Mouse (Mus musculus) embryonic facial prominence, embryonic 11.5 days (tissue): ENCODE measurements around the gene Atg7. TPM values are rescaled to one million over a fixed set of nuclear protein-coding genes. Genes with fewer than 3 reads are reported as not detected.
A peak's percentile ranks its signal among the peaks of the same experiment; 100 is the strongest.

ENCODE experiments used
- ATAC-seq: fragments of 200-750 bp; cut with Nextera tagmentation; replicated peaks from 2 replicates; pipeline ENCODE4 v1.8.0; 2017; ENCODE audit warnings: low read depth; ENCODE audit not compliant: insufficient number of reproducible peaks, low FRiP score, low TSS enrichment
- DNase-seq: peaks from one replicate; pipeline ENCODE4 v3.0.0-alpha.2; 2015; ENCODE audit warnings: low spot score
- H3K27ac ChIP-seq: fragments of 300-500 bp; sonication (generic); replicated peaks from 2 replicates; pipeline ENCODE4 v1.5.1; 2014; ENCODE audit warnings: mild to moderate bottlenecking, low read depth, low read length, control low read depth
- H3K27me3 ChIP-seq: fragments of 300-500 bp; sonication (generic); 2 replicates; pipeline ENCODE4 v1.6.1; 2014; ENCODE audit warnings: mild to moderate bottlenecking, low read length, moderate library complexity, mixed read lengths; ENCODE audit not compliant: control insufficient read depth, insufficient read depth
- H3K36me3 ChIP-seq: fragments of 300-500 bp; sonication (generic); replicated peaks from 2 replicates; pipeline ENCODE4 v1.6.1; 2014; ENCODE audit warnings: low read depth, mild to moderate bottlenecking, low read length, moderate library complexity, mixed read lengths; ENCODE audit not compliant: control insufficient read depth, insufficient read depth
- H3K4me1 ChIP-seq: fragments of 300-500 bp; sonication (generic); 2 replicates; pipeline ENCODE4 v1.6.1; 2014; ENCODE audit warnings: low read length, mixed read lengths; ENCODE audit not compliant: control insufficient read depth, insufficient read depth
- H3K4me2 ChIP-seq: fragments of 300-500 bp; sonication (generic); 2 replicates; pipeline ENCODE4 v1.6.1; 2014; ENCODE audit warnings: low read depth, mild to moderate bottlenecking, control low read depth, low read length, moderate library complexity
- H3K4me3 ChIP-seq: fragments of 300-500 bp; sonication (generic); 2 replicates; pipeline ENCODE4 v1.5.1; 2014; ENCODE audit warnings: low read depth, low read length, control low read depth
- H3K9ac ChIP-seq: fragments of 300-500 bp; sonication (generic); replicated peaks from 2 replicates; pipeline ENCODE4 v1.6.1; 2014; ENCODE audit warnings: mild to moderate bottlenecking, control low read depth, low read length
- H3K9me3 ChIP-seq: fragments of 300-500 bp; sonication (generic); replicated peaks from 2 replicates; pipeline ENCODE4 v1.6.1; 2016; ENCODE audit warnings: mild to moderate bottlenecking, low read length, inconsistent platforms, mixed read lengths; ENCODE audit not compliant: control insufficient read depth
- WGBS: fragments of 180-500 bp; shearing (Covaris S2); extraction: QIAGEN DNeasy Blood & Tissue Kit; methylation state at CpG from one replicate; pipeline ENCODE4 v1.1.7; 2014; 5-methylcytosine and 5-hydroxymethylcytosine counted together
- polyA plus RNA-seq: library from polyadenylated mRNA; unstranded; fragments of >200 nt; fragmentation: Nextera tagmentation; extraction: Ambion mirVana; gene quantifications from 2 replicates; pipeline ENCODE4 v1.2.1, GENCODE M21; 2014

Atg7 gene
- polyA plus RNA-seq, 1 experiment from 2014 or later: 14.6 TPM

GRCm38 (mm10) chr6:114848761-114849160, 205.9 kb downstream of the Atg7 start:
- Histone ChIP-seq H3K27me3 (no peaks in the 10 kb centered on the region), H3K4me1 (peaks cover 3% of the 10 kb centered on the region; the same call in 1 of the 2 replicates), H3K9ac (no peak overlapping the region), H3K9me3 (no peaks in the 10 kb centered on the region), H3K4me2 (no peak overlapping the region), H3K27ac (no peak overlapping the region), H3K4me3 (no peak overlapping the region), H3K36me3 (no peaks in the 10 kb centered on the region)
- no peak for ATAC-seq
- DNase-seq: no peak
- WGBS: 45% methylated on average over 7 of the region's 7 CpGs

- Histone ChIP-seq H3K27me3 (no peaks in the 10 kb centered on the region), H3K4me3 (no peak overlapping the region), H3K9me3 (no peaks in the 10 kb centered on the region), H3K4me1 (peaks cover 3% of the 10 kb centered on the region; the same call in 1 of the 2 replicates), H3K9ac (no peak overlapping the region), H3K36me3 (no peaks in the 10 kb centered on the region), H3K4me2 (no peak overlapping the region), H3K27ac (no peak overlapping the region)
- DNase-seq (no peak), ATAC-seq (no peak)
- 87% methylated on average over 8 of the region's 8 CpGs for WGBS
Measured at GRCm38 (mm10) chr6:114849787-114850186, 206.9 kb downstream of the Atg7 start.

- no peak overlapping the region for H3K27ac ChIP-seq
- 40% methylated on average over 7 of the region's 7 CpGs for WGBS
- no peaks in the 10 kb centered on the region for H3K4me1 ChIP-seq
Measured at GRCm38 (mm10) chr6:114851688-114852087, 208.8 kb downstream of the Atg7 start.

GRCm38 (mm10) chr6:114852739-114853138, 209.8 kb downstream of the Atg7 start:
- Histone ChIP-seq H3K4me2 (no peak overlapping the region), H3K4me3 (no peak overlapping the region), H3K9ac (no peak overlapping the region), H3K9me3 (no peaks in the 10 kb centered on the region), H3K4me1 (no peaks in the 10 kb centered on the region), H3K36me3 (no peaks in the 10 kb centered on the region), H3K27ac (no peak overlapping the region), H3K27me3 (no peaks in the 10 kb centered on the region)
- no peak for DNase-seq
- no peak for ATAC-seq
- 33% methylated on average over 3 of the region's 3 CpGs for WGBS

More at GRCm38 (mm10) chr6:114851688-114852087, 208.8 kb downstream of the Atg7 start:
- no peaks in the 10 kb centered on the region for H3K27me3 ChIP-seq
- H3K9ac ChIP-seq: 0 out of 2 replicates have a peak overlapping the region, but pooled peaks have one; percentile 7
- no peaks in the 10 kb centered on the region for H3K36me3 ChIP-seq
- no peaks in the 10 kb centered on the region for H3K9me3 ChIP-seq
- H3K4me3 ChIP-seq: no peak overlapping the region
- DNase-seq (no peak), ATAC-seq (no peak)
- no peak overlapping the region for H3K4me2 ChIP-seq

DNA sequence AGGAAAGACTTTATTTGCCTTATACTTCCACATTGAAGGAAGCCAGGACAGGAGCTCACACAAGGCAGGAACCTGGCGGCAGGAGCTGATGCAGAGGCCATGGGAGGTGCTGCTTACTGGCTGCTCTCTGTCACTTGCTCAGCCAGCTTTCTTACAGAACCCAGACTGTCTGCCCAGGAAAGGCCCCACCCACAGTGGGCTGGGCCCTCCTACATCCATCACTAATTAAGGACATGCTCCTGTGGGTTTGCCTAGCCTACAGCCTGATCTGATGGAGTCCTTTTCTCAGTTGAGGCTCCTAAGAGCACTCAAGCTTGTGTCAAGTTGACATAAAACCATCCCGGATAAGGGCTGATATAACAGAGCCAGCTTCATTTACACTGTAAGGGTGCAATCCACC, 211.5 kb downstream of the Atg7 start:
- DNase-seq (peak; percentile 48), ATAC-seq (no peak)
- Histone ChIP-seq H3K9ac (no peak overlapping the region), H3K4me1 (no peaks in the 10 kb centered on the region), H3K4me2 (no peak overlapping the region), H3K27ac (no peak overlapping the region), H3K27me3 (no peaks in the 10 kb centered on the region), H3K4me3 (no peak overlapping the region), H3K9me3 (no peaks in the 10 kb centered on the region), H3K36me3 (no peaks in the 10 kb centered on the region)
- WGBS: 51% methylated on average over 2 of the region's 2 CpGs

- DNase-seq (no peak), ATAC-seq (no peak)
- no peak overlapping the region for H3K4me3 ChIP-seq
- no peaks in the 10 kb centered on the region for H3K4me1 ChIP-seq
- no peaks in the 10 kb centered on the region for H3K9me3 ChIP-seq
- H3K9ac ChIP-seq: no peak overlapping the region
- peaks cover 1% of the 10 kb centered on the region for H3K36me3 ChIP-seq
- 71% methylated on average over 3 of the region's 3 CpGs for WGBS
- H3K4me2 ChIP-seq: no peak overlapping the region
- H3K27me3 ChIP-seq: no peaks in the 10 kb centered on the region
- H3K27ac ChIP-seq: no peak overlapping the region; the same call in 1 of the 2 replicates
Measured at GRCm38 (mm10) chr6:114855644-114856043, 212.7 kb downstream of the Atg7 start.

- no peak overlapping the region for H3K4me3 ChIP-seq
- H3K9ac ChIP-seq: no peak overlapping the region
- H3K27ac ChIP-seq: no peak overlapping the region
- WGBS: 80% methylated on average over 4 of the region's 4 CpGs
- H3K9me3 ChIP-seq: no peaks in the 10 kb centered on the region
- ATAC-seq (no peak), DNase-seq (no peak)
- H3K36me3 ChIP-seq: peaks cover 7% of the 10 kb centered on the region
- H3K27me3 ChIP-seq: no peaks in the 10 kb centered on the region
- no peak overlapping the region for H3K4me2 ChIP-seq
- no peaks in the 10 kb centered on the region for H3K4me1 ChIP-seq
Measured at GRCm38 (mm10) chr6:114856501-114856900, 213.6 kb downstream of the Atg7 start.

DNA sequence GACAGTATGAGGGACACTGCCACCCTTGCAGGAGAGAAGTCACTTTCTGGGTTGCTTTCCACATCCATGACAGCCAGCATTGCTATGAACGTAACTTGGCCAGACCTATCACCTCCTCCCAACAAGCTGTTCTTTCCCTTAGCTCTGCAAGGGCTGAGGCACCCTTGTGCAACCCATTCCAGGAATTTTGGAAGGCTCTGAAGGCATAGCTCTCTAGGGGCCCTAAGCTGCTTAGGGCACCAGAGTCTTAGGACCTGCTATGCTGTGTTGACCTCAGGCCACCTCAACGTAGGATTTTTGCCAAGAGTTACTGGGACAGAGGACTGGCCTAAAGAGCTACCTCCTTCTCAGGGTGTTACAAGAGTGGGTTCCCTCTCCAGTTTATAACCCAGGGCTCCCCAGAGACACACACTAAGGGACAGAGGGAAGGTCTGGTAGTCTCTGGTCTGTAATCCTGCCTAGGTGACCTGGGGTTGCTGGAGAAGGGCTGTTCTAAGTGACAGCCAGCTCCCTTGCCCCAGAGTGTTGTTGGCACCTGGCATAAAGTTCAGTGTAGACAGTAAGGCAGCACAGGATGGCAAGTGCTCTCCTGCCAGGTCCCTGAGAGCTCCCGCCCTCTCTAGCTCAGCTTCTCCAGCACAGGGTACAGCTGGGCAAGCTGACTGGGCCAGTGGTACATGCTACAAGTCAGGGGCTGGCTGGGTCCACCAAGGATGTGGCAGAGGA, 215.3 kb downstream of the Atg7 start:
- Histone ChIP-seq H3K9ac (no peak overlapping the region), H3K9me3 (no peaks in the 10 kb centered on the region), H3K4me2 (no peak overlapping the region), H3K4me1 (no peaks in the 10 kb centered on the region), H3K27ac (no peak overlapping the region), H3K36me3 (peaks cover 11% of the 10 kb centered on the region), H3K27me3 (no peaks in the 10 kb centered on the region), H3K4me3 (no peak overlapping the region)
- WGBS: 81% methylated on average over 3 of the region's 3 CpGs
- ATAC-seq: no peak
- DNase-seq: no peak
